Mouse (Mus musculus): ENCODE data around the gene Mcu.

- TF ChIP-seq POLR2A (IDR thresholded peaks at IDR 0.05; ENCODE audit: borderline replicate concordance, extremely low read depth, low read depth, low read length) = no peak
- TF ChIP-seq CTCF (IDR thresholded peaks at IDR 0.05; ENCODE audit: insufficient read depth, low read length) = no peak
Observed at GRCm38 (mm10) chr10:59562511-59562910, 54.0 kb downstream of the Mcu start.

Measured in lung, adult 2 months (tissue).